Mouse (Mus musculus) kidney, adult 2 months (tissue): Measurements from ENCODE around the gene Igsf8.

Source experiments
- CTCF ChIP-seq: fragments of 200-500 bp; conservative IDR thresholded peaks from 2 replicates; pipeline ENCODE4 v1.5.1; 2011; ENCODE audit warnings: low read depth, mild to moderate bottlenecking, control low read depth, low read length, moderate library complexity, mixed read lengths; ENCODE audit not compliant: insufficient read depth, insufficient read length
- POLR2A ChIP-seq: fragments of 200-500 bp; IDR thresholded peaks from one replicate; pipeline ENCODE4 v1.6.1; 2011; ENCODE audit warnings: low read depth, low read length, control low read depth

DNA sequence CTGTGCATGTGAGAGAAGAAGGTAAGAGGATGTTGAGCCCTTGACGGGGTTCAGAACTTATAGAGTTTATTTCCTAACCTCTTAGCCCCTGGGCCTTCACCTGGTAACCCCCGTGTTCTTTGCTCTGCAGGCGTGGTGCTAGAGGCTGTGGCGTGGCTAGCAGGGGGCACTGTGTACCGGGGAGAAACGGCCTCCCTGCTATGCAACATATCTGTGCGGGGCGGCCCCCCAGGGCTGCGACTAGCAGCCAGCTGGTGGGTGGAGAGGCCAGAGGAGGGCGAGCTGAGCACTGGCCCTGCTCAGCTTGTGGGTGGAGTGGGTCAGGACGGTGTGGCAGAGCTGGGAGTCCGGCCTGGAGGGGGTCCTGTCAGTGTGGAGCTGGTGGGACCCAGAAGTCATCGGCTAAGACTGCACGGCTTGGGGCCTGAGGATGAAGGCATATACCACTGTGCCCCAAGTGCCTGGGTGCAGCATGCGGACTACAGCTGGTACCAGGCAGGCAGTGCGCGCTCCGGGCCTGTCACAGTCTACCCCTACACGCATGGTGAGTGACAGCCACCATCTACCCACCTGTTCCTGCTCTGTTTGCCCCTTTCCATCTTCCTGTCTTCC lies 57.1 kb downstream of the Igsf8 start:
- no peak for TF ChIP-seq POLR2A
- no peak for TF ChIP-seq CTCF
